Mouse (Mus musculus): ENCODE results near the gene Cers1. TPM values are rescaled to one million over a fixed set of nuclear protein-coding genes. Genes with fewer than 3 reads are reported as not detected.

The Cers1 gene
- total and polyA plus RNA-seq, 3 experiments = 5.0 to 7.7 TPM; not detected in 1

DNA sequence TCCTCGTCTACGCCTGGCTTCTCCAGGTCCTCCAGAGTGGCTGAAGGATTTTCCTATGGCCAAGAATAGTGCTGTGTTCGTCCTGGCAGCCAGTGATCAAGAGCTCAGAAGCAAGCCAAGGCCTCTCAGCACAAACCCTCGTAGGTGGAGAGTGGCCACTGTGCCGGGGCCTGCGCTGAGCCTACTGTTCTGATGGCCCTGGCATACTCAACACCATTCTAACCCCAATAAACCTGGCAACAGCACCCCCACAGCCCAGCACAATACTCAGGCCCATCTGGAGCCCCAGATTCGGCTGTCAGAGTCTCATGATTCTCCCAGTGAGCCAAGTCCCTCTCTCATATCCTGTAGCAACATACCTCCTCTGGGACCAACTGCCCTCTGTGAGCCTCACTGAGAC lies 25.1 kb downstream of the Cers1 start:
- Histone ChIP-seq H3K9me3 (replicated peaks; ENCODE audit: insufficient read depth, low read length) (no peaks in the 10 kb centered on the region), H3K4me1 (ENCODE audit: control insufficient read depth in 1 of 2, insufficient read depth in 2 of 2, low read length in 2 of 2) (peaks cover 5 to 11% of the 10 kb centered on the region in 2 experiments; a peak in 3 of 4 replicates), H3K27ac (ENCODE audit: control insufficient read depth, low read depth, low read length) (no peak overlapping the region), H3K4me3 (ENCODE audit: control insufficient read depth in 1 of 2, insufficient read depth in 1 of 2, low read depth in 2 of 2, low read length in 2 of 2) (no peak overlapping the region), H3K79me2 (ENCODE audit: control insufficient read depth, insufficient read depth, low read length, poor library complexity) (peaks cover 17% of the 10 kb centered on the region), H3K36me3 (ENCODE audit: control insufficient read depth in 1 of 2, insufficient read depth in 2 of 2, low read length in 2 of 2) (peaks cover 6 to 29% of the 10 kb centered on the region in 2 experiments; a peak in 3 of 4 replicates), H3K9ac (ENCODE audit: control insufficient read depth, low read depth, low read length, poor library complexity, severe bottlenecking) (no peak overlapping the region), H3K27me3 (ENCODE audit: control insufficient read depth in 1 of 2, insufficient read depth in 2 of 2, low read length in 2 of 2) (no peaks in the 10 kb centered on the region)
- TF ChIP-seq SMC3 (IDR thresholded peaks at IDR 0.05; ENCODE audit: low read depth, low read length) (no peak), RAD21 (IDR thresholded peaks at IDR 0.05; ENCODE audit: low read depth, low read length) (no peak), ZMIZ1 (IDR thresholded peaks at IDR 0.05; ENCODE audit: low read depth, low read length) (no peak), NRF1 (IDR thresholded peaks at IDR 0.05; ENCODE audit: insufficient read depth, low read depth, low read length, poor library complexity, severe bottlenecking) (no peak), KAT2A (conservative IDR thresholded peaks at IDR 0.05; ENCODE audit: low read depth, low read length) (no peak), MEF2A (IDR thresholded peaks at IDR 0.05; ENCODE audit: extremely low read depth, insufficient replicate concordance, low read depth, low read length, poor library complexity, severe bottlenecking) (no peak), MAFK (IDR thresholded peaks at IDR 0.05; ENCODE audit: borderline replicate concordance, low read depth, low read length) (no peak)
- DNase-seq (ENCODE audit: low read depth, low spot score) = no peak

DNA sequence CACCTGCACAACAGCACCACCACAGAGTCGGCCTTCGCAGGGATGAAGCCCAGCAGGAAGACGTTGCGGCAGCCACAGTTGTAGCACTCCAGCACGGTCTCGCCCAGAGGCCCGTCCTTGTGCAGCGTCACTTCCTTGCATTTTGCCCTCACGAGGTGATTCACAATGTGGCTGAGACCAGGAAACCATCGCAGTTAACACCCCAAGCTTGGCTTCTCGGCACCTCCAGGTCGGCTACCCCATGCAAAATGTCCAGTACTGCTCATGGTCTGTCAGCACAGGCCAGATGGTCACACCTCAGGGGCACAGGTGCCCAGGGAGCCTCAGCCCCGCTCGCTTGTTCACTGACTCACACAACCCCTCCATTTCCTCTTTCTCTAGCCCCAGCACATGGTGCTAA lies 26.4 kb downstream of the Cers1 start:
- Histone ChIP-seq H3K36me3 (ENCODE audit: control insufficient read depth in 1 of 2, insufficient read depth in 2 of 2, low read length in 2 of 2) (peaks cover 13 to 30% of the 10 kb centered on the region in 2 experiments), H3K9ac (ENCODE audit: control insufficient read depth, low read depth, low read length, poor library complexity, severe bottlenecking) (no peak overlapping the region), H3K4me3 (ENCODE audit: control insufficient read depth in 1 of 2, insufficient read depth in 1 of 2, low read depth in 2 of 2, low read length in 2 of 2) (no peak overlapping the region), H3K4me1 (ENCODE audit: control insufficient read depth in 1 of 2, insufficient read depth in 2 of 2, low read length in 2 of 2) (peaks cover 7 to 21% of the 10 kb centered on the region in 2 experiments), H3K27ac (ENCODE audit: control insufficient read depth, low read depth, low read length) (no peak overlapping the region), H3K27me3 (ENCODE audit: control insufficient read depth in 1 of 2, insufficient read depth in 2 of 2, low read length in 2 of 2) (no peaks in the 10 kb centered on the region), H3K79me2 (ENCODE audit: control insufficient read depth, insufficient read depth, low read length, poor library complexity) (peaks cover 27% of the 10 kb centered on the region), H3K9me3 (replicated peaks; ENCODE audit: insufficient read depth, low read length) (no peaks in the 10 kb centered on the region)
- no peak for DNase-seq (ENCODE audit: low read depth, low spot score)
- TF ChIP-seq SIN3A (IDR thresholded peaks at IDR 0.05; ENCODE audit: low read length) = no peak
- TF ChIP-seq GABPA (IDR thresholded peaks at IDR 0.05; ENCODE audit: low read depth, low read length) = no peak
- TF ChIP-seq TBP (IDR thresholded peaks at IDR 0.05; ENCODE audit: low read depth, low read length) = no peak
- TF ChIP-seq ELF1 (IDR thresholded peaks at IDR 0.05; ENCODE audit: low read depth, low read length) = no peak
- no peak for TF ChIP-seq MAFK (IDR thresholded peaks at IDR 0.05; ENCODE audit: borderline replicate concordance, low read depth, low read length)
- no peak for TF ChIP-seq MAZ (IDR thresholded peaks at IDR 0.05; ENCODE audit: low read depth, low read length)
- no peak for TF ChIP-seq ZMIZ1 (IDR thresholded peaks at IDR 0.05; ENCODE audit: low read depth, low read length)
- TF ChIP-seq BHLHE40 (IDR thresholded peaks at IDR 0.05; ENCODE audit: borderline replicate concordance, low read depth, low read length) = no peak

DNA sequence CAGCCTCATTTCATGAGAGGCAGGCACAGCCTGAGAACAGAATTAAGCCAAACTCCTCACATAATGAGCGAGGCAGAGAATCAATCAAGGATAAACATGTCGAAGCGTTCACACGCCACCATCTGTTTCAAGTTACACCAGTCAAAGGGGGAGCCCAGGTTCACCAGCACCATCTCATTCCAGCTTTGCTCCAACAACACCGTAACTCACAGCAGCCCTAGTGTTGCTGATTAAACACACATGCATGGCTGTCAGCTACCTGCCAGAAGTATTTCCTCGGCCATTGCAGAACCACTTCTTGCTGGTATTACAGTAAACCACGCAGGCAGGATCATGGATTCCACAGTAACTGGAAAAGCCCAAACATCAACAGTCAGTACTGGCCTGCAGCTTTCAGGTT lies 27.5 kb downstream of the Cers1 start:
- Histone ChIP-seq H3K79me2 (ENCODE audit: control insufficient read depth, insufficient read depth, low read length, poor library complexity) (peaks cover 38% of the 10 kb centered on the region), H3K4me3 (ENCODE audit: control insufficient read depth in 1 of 2, insufficient read depth in 1 of 2, low read depth in 2 of 2, low read length in 2 of 2) (no peak overlapping the region), H3K9ac (ENCODE audit: control insufficient read depth, low read depth, low read length, poor library complexity, severe bottlenecking) (no peak overlapping the region), H3K36me3 (ENCODE audit: control insufficient read depth in 1 of 2, insufficient read depth in 2 of 2, low read length in 2 of 2) (peaks cover 13 to 33% of the 10 kb centered on the region in 2 experiments), H3K4me1 (ENCODE audit: control insufficient read depth in 1 of 2, insufficient read depth in 2 of 2, low read length in 2 of 2) (peaks cover 7 to 21% of the 10 kb centered on the region in 2 experiments), H3K27me3 (ENCODE audit: control insufficient read depth in 1 of 2, insufficient read depth in 2 of 2, low read length in 2 of 2) (no peaks in the 10 kb centered on the region), H3K9me3 (replicated peaks; ENCODE audit: insufficient read depth, low read length) (no peaks in the 10 kb centered on the region), H3K27ac (ENCODE audit: control insufficient read depth, low read depth, low read length) (no peak overlapping the region)
- TF ChIP-seq CTCF (IDR thresholded peaks at IDR 0.05 in 2 of 3, conservative IDR thresholded peaks at IDR 0.05 in 1 of 3; ENCODE audit: control insufficient read depth in 1 of 3, insufficient read depth in 1 of 3, low read depth in 2 of 3, low read length in 3 of 3, poor library complexity in 1 of 3, severe bottlenecking in 1 of 3) = no peak
- no peak for TF ChIP-seq E2F4 (IDR thresholded peaks at IDR 0.05; ENCODE audit: borderline replicate concordance, low read depth, low read length)
- no peak for TF ChIP-seq ELF1 (IDR thresholded peaks at IDR 0.05; ENCODE audit: low read depth, low read length)
- TF ChIP-seq CHD1 (IDR thresholded peaks at IDR 0.05; ENCODE audit: low read depth, low read length) = no peak
- TF ChIP-seq MXI1 (IDR thresholded peaks at IDR 0.05; ENCODE audit: low read depth, low read length) = no peak
- no peak for TF ChIP-seq ZKSCAN1 (IDR thresholded peaks at IDR 0.05; ENCODE audit: low read depth, low read length)
- TF ChIP-seq SIN3A (IDR thresholded peaks at IDR 0.05; ENCODE audit: low read length) = no peak
- TF ChIP-seq ZNF384 (IDR thresholded peaks at IDR 0.05; ENCODE audit: low read depth, low read length) = no peak
- TF ChIP-seq CHD2 (IDR thresholded peaks at IDR 0.05; ENCODE audit: low read length) = no peak
- TF ChIP-seq USF2 (IDR thresholded peaks at IDR 0.05; ENCODE audit: borderline replicate concordance in 1 of 2, insufficient read depth in 1 of 2, low read depth in 1 of 2, low read length in 2 of 2) = no peak
- TF ChIP-seq TAL1 (IDR thresholded peaks at IDR 0.05; ENCODE audit: low read length) = no peak
- TF ChIP-seq ZC3H11A (IDR thresholded peaks at IDR 0.05; ENCODE audit: low read depth, low read length) = no peak
- TF ChIP-seq HCFC1 (IDR thresholded peaks at IDR 0.05; ENCODE audit: low read depth, low read length) = no peak
- no peak for TF ChIP-seq MAX (IDR thresholded peaks at IDR 0.05; ENCODE audit: low read length)
- DNase-seq (ENCODE audit: low read depth, low spot score) = no peak

Measured in MEL (cell line).